Mouse (Mus musculus): ENCODE results near the gene Atp6v1e1. TPM values are rescaled to one million over a fixed set of nuclear protein-coding genes. Genes with fewer than 3 reads are reported as not detected.
"Not testable (repeated sequence)": the region's sequence is repeated elsewhere in the genome, so short reads cannot be mapped to it uniquely, and the experiment has no call there.

Gene Atp6v1e1
- 144 and 147 TPM in 2 replicates for polyA plus RNA-seq (2014; fragmentation: Nextera tagmentation; extraction: Ambion mirVana)

GRCm38 (mm10) chr6:120822307-120822928 lies at the start of gene Atp6v1e1:
TSS of gene Atp6v1e1 (minus strand) at chr6:120822793.
- Histone ChIP-seq H3K9me3 (replicated peaks; ENCODE audit: control insufficient read depth, low read length) (no peaks in the 10 kb centered on the region), H3K4me2 (ENCODE audit: low read depth, low read length) (peak within 1 kb of the TSS; percentile 25), H3K27ac (replicated peaks; ENCODE audit: low read depth, low read length) (peak within 1 kb of the TSS; percentile 52; the same call in 1 of the 2 replicates), H3K36me3 (replicated peaks; ENCODE audit: control insufficient read depth, insufficient read depth, low read depth, low read length) (peaks cover 7% of the 10 kb centered on the region), H3K4me3 (ENCODE audit: low read depth, low read length) (peak within 1 kb of the TSS; percentile 69), H3K9ac (replicated peaks; ENCODE audit: low read length) (peak within 1 kb of the TSS; percentile 73), H3K27me3 (ENCODE audit: control insufficient read depth, insufficient read depth, low read length) (no peaks in the 10 kb centered on the region), H3K4me1 (ENCODE audit: control insufficient read depth, insufficient read depth, low read length) (no peaks in the 10 kb centered on the region)
- DNase-seq (ENCODE audit: low spot score) (peak; percentile 98), ATAC-seq (replicated peaks; ENCODE audit: insufficient number of reproducible peaks, low FRiP score, low TSS enrichment, low read depth) (peak; percentile 94)
- WGBS = 0% methylated on average over 40 of the region's 41 CpGs

GRCm38 (mm10) chr6:120871286-120871685 lies 48.7 kb upstream of the Atp6v1e1 start:
- no peak for ATAC-seq (replicated peaks; ENCODE audit: insufficient number of reproducible peaks, low FRiP score, low TSS enrichment, low read depth)

DNA sequence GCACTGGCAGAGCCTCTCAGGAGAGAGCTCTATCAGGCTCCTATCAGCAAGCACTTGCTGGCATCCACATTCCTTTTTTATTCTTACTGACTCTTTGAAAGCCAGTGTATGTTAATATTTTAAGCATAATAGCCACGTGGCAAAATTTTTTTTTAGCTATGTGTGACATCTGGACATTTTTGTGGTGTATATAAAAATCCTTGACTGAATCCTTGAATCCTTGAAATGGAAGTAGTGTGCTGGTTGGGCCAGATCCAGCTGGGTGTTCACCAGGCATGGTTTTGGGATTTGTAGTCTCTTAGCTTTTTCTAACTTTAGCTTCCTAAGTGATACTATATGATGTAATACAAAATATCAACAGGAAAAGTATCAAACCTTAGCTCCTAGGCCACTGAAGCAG lies 46.2 kb upstream of the Atp6v1e1 start:
- ATAC-seq (replicated peaks; ENCODE audit: insufficient number of reproducible peaks, low FRiP score, low TSS enrichment, low read depth) (no peak), DNase-seq (ENCODE audit: low spot score) (no peak)
- H3K4me2 ChIP-seq (ENCODE audit: low read depth, low read length) = no peak overlapping the region
- no peak overlapping the region for H3K4me3 ChIP-seq (ENCODE audit: low read depth, low read length)
- H3K9me3 ChIP-seq (replicated peaks; ENCODE audit: control insufficient read depth, low read length) = no peaks in the 10 kb centered on the region
- H3K4me1 ChIP-seq (ENCODE audit: control insufficient read depth, insufficient read depth, low read length) = no peaks in the 10 kb centered on the region
- H3K9ac ChIP-seq (replicated peaks; ENCODE audit: low read length) = no peak overlapping the region
- H3K36me3 ChIP-seq (replicated peaks; ENCODE audit: control insufficient read depth, insufficient read depth, low read depth, low read length) = peaks cover 3% of the 10 kb centered on the region; the same call in 1 of the 2 replicates
- H3K27me3 ChIP-seq (ENCODE audit: control insufficient read depth, insufficient read depth, low read length) = no peaks in the 10 kb centered on the region
- WGBS = 73% methylated on average over 1 of the region's 1 CpGs
- no peak overlapping the region for H3K27ac ChIP-seq (replicated peaks; ENCODE audit: low read depth, low read length)

More at GRCm38 (mm10) chr6:120871286-120871685, 48.7 kb upstream of the Atp6v1e1 start:
- DNase-seq (ENCODE audit: low spot score) = no peak
- Histone ChIP-seq H3K4me1 (ENCODE audit: control insufficient read depth, insufficient read depth, low read length) (no peaks in the 10 kb centered on the region), H3K27me3 (ENCODE audit: control insufficient read depth, insufficient read depth, low read length) (no peaks in the 10 kb centered on the region), H3K4me3 (ENCODE audit: low read depth, low read length) (no peak overlapping the region), H3K9me3 (replicated peaks; ENCODE audit: control insufficient read depth, low read length) (no peaks in the 10 kb centered on the region), H3K9ac (replicated peaks; ENCODE audit: low read length) (no peak overlapping the region), H3K36me3 (replicated peaks; ENCODE audit: control insufficient read depth, insufficient read depth, low read depth, low read length) (no peaks in the 10 kb centered on the region), H3K27ac (replicated peaks; ENCODE audit: low read depth, low read length) (no peak overlapping the region), H3K4me2 (ENCODE audit: low read depth, low read length) (no peak overlapping the region)
- WGBS = 83% methylated on average over 2 of the region's 2 CpGs

DNA sequence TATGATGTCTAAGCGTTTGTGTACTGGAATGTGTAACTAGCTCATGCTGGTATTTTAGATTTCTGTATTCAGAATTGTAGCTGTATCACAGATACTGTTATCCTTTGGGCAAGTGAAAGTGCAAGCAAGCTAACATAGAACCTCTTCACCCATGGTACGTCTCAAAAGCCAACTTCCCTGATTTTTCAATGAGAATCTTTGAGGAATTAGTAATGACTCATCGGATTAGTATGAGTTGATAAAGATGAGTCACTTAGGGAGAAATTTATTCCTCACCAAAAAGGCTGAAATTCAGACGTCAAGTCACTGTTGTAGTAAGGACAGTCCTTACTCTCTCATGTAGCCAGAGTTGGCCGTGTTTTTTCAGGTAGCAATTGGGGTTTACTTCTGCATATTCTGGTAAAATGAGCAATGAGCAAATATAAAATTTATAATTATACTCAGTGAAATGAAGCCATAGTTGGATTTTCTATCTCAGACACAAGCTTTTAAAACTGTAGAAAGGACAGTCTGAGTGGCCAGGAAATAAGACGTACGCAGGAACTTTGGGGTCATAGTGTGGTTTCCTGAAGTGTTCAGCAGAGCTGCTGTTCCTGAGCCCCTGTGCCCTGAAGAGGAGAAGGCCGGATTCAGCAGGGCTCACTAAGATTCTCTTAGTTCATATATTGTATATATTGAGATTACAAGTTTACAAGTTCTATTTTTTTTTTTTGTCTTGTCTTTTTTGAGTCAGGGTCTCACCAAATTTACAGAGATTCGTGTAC lies 43.6 kb upstream of the Atp6v1e1 start:
- Histone ChIP-seq H3K36me3 (replicated peaks; ENCODE audit: control insufficient read depth, insufficient read depth, low read depth, low read length) (peaks cover 3% of the 10 kb centered on the region; the same call in 1 of the 2 replicates), H3K4me2 (ENCODE audit: low read depth, low read length) (no peak overlapping the region), H3K27me3 (ENCODE audit: control insufficient read depth, insufficient read depth, low read length) (no peaks in the 10 kb centered on the region), H3K27ac (replicated peaks; ENCODE audit: low read depth, low read length) (no peak overlapping the region), H3K9ac (replicated peaks; ENCODE audit: low read length) (no peak overlapping the region), H3K4me1 (ENCODE audit: control insufficient read depth, insufficient read depth, low read length) (no peaks in the 10 kb centered on the region), H3K9me3 (replicated peaks; ENCODE audit: control insufficient read depth, low read length) (no peaks in the 10 kb centered on the region), H3K4me3 (ENCODE audit: low read depth, low read length) (no peak overlapping the region)
- WGBS = 84% methylated on average over 9 of the region's 9 CpGs
- DNase-seq (ENCODE audit: low spot score) (no peak), ATAC-seq (replicated peaks; ENCODE audit: insufficient number of reproducible peaks, low FRiP score, low TSS enrichment, low read depth) (no peak)

GRCm38 (mm10) chr6:120860079-120860478 lies 37.5 kb upstream of the Atp6v1e1 start:
- no peak overlapping the region for H3K4me2 ChIP-seq (ENCODE audit: low read depth, low read length)
- H3K4me3 ChIP-seq (ENCODE audit: low read depth, low read length) = no peak overlapping the region
- no peaks in the 10 kb centered on the region for H3K4me1 ChIP-seq (ENCODE audit: control insufficient read depth, insufficient read depth, low read length)
- WGBS = 93% methylated on average over 3 of the region's 3 CpGs
- no peaks in the 10 kb centered on the region for H3K27me3 ChIP-seq (ENCODE audit: control insufficient read depth, insufficient read depth, low read length)
- no peak overlapping the region for H3K9ac ChIP-seq (replicated peaks; ENCODE audit: low read length)
- H3K9me3 ChIP-seq (replicated peaks; ENCODE audit: control insufficient read depth, low read length) = no peaks in the 10 kb centered on the region
- no peak for DNase-seq (ENCODE audit: low spot score)
- H3K36me3 ChIP-seq (replicated peaks; ENCODE audit: control insufficient read depth, insufficient read depth, low read depth, low read length) = no peaks in the 10 kb centered on the region; the same call in 1 of the 2 replicates
- ATAC-seq (replicated peaks; ENCODE audit: insufficient number of reproducible peaks, low FRiP score, low TSS enrichment, low read depth) = no peak
- H3K27ac ChIP-seq (replicated peaks; ENCODE audit: low read depth, low read length) = no peak overlapping the region

DNA sequence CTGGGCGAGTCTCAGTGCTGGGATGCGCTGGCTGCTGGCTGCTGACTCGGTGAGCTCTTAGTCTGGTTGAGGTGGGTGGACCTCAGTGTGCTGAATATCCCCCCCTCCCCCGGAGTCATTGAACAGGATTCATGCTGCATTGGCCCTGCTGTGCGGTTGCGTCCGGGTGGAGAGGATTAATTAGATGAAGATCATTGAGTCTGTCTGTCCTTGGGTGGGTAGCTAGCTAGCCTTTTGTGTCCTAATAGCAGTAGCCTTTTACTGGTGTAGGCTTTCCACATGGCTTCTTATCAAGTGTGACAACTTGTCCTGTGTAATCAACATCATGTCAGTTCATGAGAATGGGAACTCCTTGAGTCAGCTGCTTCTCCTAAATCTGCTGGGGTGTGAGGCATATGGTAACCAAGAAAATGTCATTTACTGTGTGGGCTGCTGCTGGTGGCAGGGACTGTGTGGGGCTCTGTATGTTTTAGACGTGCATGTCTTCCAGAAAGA lies 35.7 kb upstream of the Atp6v1e1 start:
- Histone ChIP-seq H3K9ac (replicated peaks; ENCODE audit: low read length) (no peak overlapping the region), H3K4me3 (ENCODE audit: low read depth, low read length) (no peak overlapping the region), H3K36me3 (replicated peaks; ENCODE audit: control insufficient read depth, insufficient read depth, low read depth, low read length) (no peaks in the 10 kb centered on the region; the same call in 1 of the 2 replicates), H3K9me3 (replicated peaks; ENCODE audit: control insufficient read depth, low read length) (no peaks in the 10 kb centered on the region), H3K4me1 (ENCODE audit: control insufficient read depth, insufficient read depth, low read length) (no peaks in the 10 kb centered on the region), H3K27me3 (ENCODE audit: control insufficient read depth, insufficient read depth, low read length) (no peaks in the 10 kb centered on the region), H3K4me2 (ENCODE audit: low read depth, low read length) (no peak overlapping the region), H3K27ac (replicated peaks; ENCODE audit: low read depth, low read length) (no peak overlapping the region)
- ATAC-seq (replicated peaks; ENCODE audit: insufficient number of reproducible peaks, low FRiP score, low TSS enrichment, low read depth) (peak; percentile 76), DNase-seq (ENCODE audit: low spot score) (no peak)
- WGBS = 66% methylated on average over 8 of the region's 8 CpGs

DNA sequence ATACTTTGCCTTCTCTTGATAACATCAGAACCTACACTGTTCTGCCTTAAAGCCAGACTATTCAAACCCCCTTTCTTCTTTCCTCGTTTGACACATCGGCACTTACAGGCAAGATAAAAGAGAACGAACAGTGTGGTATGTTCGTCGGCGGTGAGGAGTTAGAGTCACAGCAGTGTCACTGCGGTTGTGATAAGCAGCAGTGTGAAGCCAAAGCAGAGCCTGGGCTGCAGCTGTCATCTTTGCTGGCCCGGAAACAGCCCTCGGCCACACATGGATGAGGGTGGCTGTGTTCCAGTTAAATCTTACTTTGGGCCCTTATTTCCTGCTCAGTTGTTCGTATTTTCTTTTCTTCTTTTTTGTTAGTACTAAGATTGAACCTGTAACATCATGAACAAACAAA lies 31.8 kb upstream of the Atp6v1e1 start:
- no peak overlapping the region for H3K4me3 ChIP-seq (ENCODE audit: low read depth, low read length)
- no peak for ATAC-seq (replicated peaks; ENCODE audit: insufficient number of reproducible peaks, low FRiP score, low TSS enrichment, low read depth)
- no peak for DNase-seq (ENCODE audit: low spot score)
- H3K27ac ChIP-seq (replicated peaks; ENCODE audit: low read depth, low read length) = no peak overlapping the region
- WGBS = 91% methylated on average over 10 of the region's 10 CpGs
- no peaks in the 10 kb centered on the region for H3K9me3 ChIP-seq (replicated peaks; ENCODE audit: control insufficient read depth, low read length)
- no peaks in the 10 kb centered on the region; the same call in 1 of the 2 replicates for H3K36me3 ChIP-seq (replicated peaks; ENCODE audit: control insufficient read depth, insufficient read depth, low read depth, low read length)
- no peak overlapping the region for H3K9ac ChIP-seq (replicated peaks; ENCODE audit: low read length)
- no peaks in the 10 kb centered on the region for H3K4me1 ChIP-seq (ENCODE audit: control insufficient read depth, insufficient read depth, low read length)
- no peaks in the 10 kb centered on the region for H3K27me3 ChIP-seq (ENCODE audit: control insufficient read depth, insufficient read depth, low read length)
- H3K4me2 ChIP-seq (ENCODE audit: low read depth, low read length) = no peak overlapping the region

DNA sequence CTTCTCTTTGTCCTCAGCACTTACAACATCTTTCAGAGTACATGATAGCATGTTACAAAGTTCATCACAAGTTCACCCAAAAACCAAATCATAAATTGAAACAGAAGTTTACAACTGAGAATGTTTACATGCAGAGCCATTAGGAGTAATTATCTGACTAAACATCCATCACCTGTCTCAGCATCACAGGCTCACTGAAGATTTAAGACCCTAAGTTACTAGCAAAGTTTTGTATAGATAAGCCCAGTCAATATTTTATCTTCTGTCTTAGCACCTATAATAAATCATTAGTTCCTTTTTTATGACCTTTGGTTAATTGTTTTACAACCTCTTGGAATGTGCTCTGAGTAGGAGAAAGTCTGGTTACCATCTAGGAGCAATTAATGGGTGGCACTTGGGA lies 28.1 kb upstream of the Atp6v1e1 start:
- H3K27me3 ChIP-seq (ENCODE audit: control insufficient read depth, insufficient read depth, low read length); ATAC-seq (replicated peaks; ENCODE audit: insufficient number of reproducible peaks, low FRiP score, low TSS enrichment, low read depth); H3K9me3 ChIP-seq (replicated peaks; ENCODE audit: control insufficient read depth, low read length); DNase-seq (ENCODE audit: low spot score); H3K9ac ChIP-seq (replicated peaks; ENCODE audit: low read length); H3K36me3 ChIP-seq (replicated peaks; ENCODE audit: control insufficient read depth, insufficient read depth, low read depth, low read length); H3K4me2 ChIP-seq (ENCODE audit: low read depth, low read length); H3K4me1 ChIP-seq (ENCODE audit: control insufficient read depth, insufficient read depth, low read length); H3K4me3 ChIP-seq (ENCODE audit: low read depth, low read length); H3K27ac ChIP-seq (replicated peaks; ENCODE audit: low read depth, low read length): not testable (repeated sequence)
